Mouse (Mus musculus) activated CD4-positive, CD25-positive, alpha-beta regulatory T cell, adult 4 months (primary cell): ENCODE measurements at regions not wholly inside any gene's neighbourhood (a gene's known extent, or its start where the extent isn't known, plus 50 kb on each side); places are given as distances from the start of the nearest gene placed in this dataset.

Experiments
- ATAC-seq: one replicate; pipeline ENCODE4 v1.8.0; 2017

- ATAC-seq = no peak
These were observed 100.9 kb upstream of the Hes1 start for GRCm38 (mm10) chr16:29963284-29963683.

- ATAC-seq = no peak
These were observed 99.6 kb upstream of the Hes1 start for GRCm38 (mm10) chr16:29964563-29964962.

DNA sequence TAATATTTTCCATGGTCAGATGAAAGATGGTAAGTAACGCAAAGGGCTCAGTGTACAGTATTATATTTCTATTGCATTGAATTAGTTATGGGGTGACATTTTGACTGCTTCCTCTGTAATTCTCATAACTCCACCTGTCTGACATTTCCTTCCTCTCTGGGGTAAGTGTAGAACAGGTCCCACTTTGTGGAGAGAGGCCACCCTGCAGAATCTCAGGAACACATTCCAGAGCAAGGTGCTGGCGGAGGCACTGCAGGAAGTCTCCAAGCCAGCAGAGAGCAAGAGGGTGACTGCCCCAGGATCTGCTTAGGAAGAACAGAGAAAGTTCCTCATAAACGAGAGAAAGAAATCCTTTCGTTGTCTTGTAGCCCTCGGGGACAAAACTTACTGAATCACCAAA lies 95.4 kb upstream of the Hes1 start:
- no peak for ATAC-seq

DNA sequence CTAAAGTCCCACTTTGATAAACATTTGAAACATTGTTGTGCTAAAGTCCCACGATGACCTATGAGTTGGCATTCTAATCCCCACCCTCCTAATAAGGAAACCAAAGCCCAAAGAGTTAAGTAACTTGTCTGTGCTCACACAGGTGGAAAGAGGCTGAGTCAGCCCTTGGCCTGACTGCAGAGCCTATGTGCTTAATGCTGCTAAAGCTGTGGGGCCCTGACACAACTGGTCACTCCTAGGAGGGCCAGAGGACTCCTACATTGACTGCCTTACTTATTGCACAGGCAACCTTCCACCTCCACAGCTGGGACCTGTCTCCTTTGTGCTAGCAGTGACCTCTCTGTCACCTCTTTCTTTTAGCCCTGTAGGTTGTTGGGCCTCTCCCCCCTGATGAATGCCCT lies 91.4 kb upstream of the Hes1 start:
- ATAC-seq = no peak

GRCm38 (mm10) chr16:29973250-29973649 lies 90.9 kb upstream of the Hes1 start:
- no peak for ATAC-seq

GRCm38 (mm10) chr16:29975800-29976199 lies 88.4 kb upstream of the Hes1 start:
- no peak for ATAC-seq

DNA sequence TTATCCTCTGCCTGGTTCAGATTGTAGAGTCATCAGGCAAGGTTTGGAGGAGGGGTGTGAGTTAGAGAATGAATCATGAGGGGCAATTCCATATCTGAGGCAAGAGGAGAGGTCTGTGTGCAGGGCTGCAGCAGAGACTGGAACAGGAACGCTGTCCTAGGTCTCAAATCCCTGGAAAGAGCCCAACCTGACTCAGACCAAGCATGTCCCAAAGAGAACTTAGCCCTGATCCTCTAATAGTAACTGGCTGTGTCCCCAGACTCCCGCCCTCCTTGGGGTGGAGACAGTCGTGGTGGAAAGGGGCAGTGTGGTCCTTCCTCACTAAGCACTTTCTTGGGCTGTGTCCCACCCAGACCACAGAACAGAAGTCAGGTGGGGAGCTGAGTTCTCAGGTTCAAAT lies 87.2 kb upstream of the Hes1 start:
- no peak for ATAC-seq

DNA sequence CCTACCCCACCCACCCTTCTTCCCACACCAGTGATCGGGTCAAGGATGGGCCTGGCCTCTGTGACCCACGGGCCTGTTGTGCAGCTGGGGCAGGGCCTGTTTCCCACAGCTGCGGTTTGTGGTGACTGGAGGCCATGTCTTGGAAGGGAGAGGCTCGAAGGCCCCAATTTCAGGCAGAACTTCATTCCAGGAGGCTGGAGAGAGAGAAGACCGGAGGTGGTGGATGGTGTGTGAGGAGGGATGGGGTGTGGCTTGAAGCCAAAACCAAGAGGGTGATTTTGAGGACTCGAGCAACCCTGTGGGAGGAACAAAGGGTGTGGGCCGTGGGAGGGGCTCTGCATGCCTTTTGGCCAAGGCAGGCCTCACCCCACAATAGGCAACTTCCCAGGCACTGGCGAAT lies 86.5 kb upstream of the Hes1 start:
- no peak for ATAC-seq

GRCm38 (mm10) chr16:29979066-29979465 lies 85.1 kb upstream of the Hes1 start:
- ATAC-seq = no peak

DNA sequence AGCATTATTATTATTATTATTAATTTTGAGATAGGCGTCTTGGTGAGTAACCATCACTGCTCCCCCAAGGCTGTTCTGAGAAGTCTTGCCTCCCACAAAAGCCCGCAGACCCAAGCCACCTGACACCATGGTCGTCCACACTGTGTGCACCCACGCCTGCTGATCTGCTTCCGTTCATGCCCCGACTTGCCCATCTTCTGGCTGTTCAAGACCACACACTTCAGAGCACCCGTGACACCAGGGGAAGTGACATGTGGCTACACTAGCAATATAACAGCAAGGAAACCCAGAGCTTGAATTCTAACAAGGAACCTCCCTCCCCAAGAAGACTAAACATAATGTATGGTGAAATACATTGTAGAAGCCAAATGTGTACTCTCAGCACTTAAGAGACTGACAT lies 82.6 kb upstream of the Hes1 start:
- no peak for ATAC-seq

- no peak for ATAC-seq
These were observed 81.9 kb upstream of the Hes1 start for GRCm38 (mm10) chr16:29982224-29982785.

GRCm38 (mm10) chr16:29983161-29983560 lies 81.0 kb upstream of the Hes1 start:
- ATAC-seq = no peak

GRCm38 (mm10) chr16:29985126-29985931 lies 78.9 kb upstream of the Hes1 start:
- no peak for ATAC-seq

- no peak for ATAC-seq
These were observed 76.6 kb upstream of the Hes1 start for GRCm38 (mm10) chr16:29987595-29987994.

GRCm38 (mm10) chr16:29987999-29988398 lies 76.2 kb upstream of the Hes1 start:
- no peak for ATAC-seq

GRCm38 (mm10) chr16:29989308-29989707 lies 74.9 kb upstream of the Hes1 start:
- no peak for ATAC-seq

DNA sequence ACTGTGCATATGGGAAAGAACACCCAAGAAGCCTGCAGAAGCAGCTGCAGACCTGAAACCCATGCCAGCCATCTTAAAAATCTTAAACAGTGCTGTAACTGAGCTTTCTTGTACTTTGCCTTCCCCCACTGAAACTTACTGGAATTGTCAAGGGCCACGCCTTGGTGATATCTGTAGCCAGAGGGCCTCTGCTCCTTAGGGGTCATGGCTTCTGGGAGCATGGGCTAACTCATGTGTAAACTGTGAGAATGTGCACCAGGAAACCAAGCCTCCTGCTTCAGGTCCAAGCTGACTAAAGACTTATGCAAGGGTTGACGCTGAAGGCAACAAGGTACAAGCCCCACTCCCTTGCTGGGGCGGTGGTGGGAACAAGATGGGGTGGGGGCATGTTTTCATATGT lies 73.8 kb upstream of the Hes1 start:
- ATAC-seq = no peak

GRCm38 (mm10) chr16:29990795-29991587 lies 73.2 kb upstream of the Hes1 start:
- no peak for ATAC-seq

- no peak for ATAC-seq
These were observed 72.3 kb upstream of the Hes1 start for GRCm38 (mm10) chr16:29991876-29992380.

DNA sequence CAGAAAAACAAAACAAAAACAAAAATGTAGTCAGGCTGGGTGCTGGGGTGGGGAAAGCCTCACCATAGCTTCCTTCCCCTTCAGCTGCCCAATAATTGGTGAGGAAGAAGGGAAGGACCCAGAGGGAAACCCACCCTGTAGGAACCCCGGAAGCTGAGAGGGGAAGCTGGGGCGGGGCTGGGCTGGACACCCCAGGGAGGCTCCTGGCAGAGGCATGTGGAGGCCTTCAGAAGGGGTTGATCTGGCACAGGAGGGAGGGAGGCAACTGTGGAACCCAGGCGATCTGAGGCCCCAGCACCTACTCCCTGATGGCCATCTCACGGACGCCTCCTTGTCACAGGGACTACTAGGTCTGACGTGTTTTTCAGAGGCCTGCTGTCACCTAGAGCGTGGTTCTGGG lies 71.1 kb upstream of the Hes1 start:
- ATAC-seq = no peak

DNA sequence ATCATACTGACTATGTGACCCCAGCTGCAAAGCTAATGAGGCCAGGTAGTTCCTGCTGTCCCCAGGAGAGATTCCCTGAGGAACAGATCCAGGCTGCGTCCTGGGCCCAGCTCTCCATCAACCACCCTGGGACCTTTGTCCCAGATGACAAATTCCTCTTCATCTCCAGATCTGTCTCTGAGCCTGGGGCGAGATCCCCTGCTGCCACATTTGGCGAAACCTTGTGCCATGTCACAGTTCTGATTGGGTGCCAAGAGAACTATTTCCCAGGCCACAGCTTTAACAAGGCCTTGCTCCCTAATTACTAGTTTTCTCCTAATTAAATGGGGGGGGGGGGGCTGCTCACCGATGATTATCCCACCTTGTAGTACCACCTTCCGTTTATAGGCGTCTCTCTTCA lies 70.6 kb upstream of the Hes1 start:
- no peak for ATAC-seq

GRCm38 (mm10) chr16:29996139-29997069 lies 67.8 kb upstream of the Hes1 start:
- ATAC-seq = no peak
